Mouse (Mus musculus) embryonic facial prominence, embryonic 13.5 days (tissue): Measurements from ENCODE around the gene D1Pas1. TPM values are rescaled to one million over a fixed set of nuclear protein-coding genes. Genes with fewer than 3 reads are reported as not detected.

Source experiments
- ATAC-seq: fragments of 200-750 bp; cut with Nextera tagmentation; 2 replicates; pipeline ENCODE4 v1.8.0; 2017; ENCODE audit warnings: low read depth; ENCODE audit not compliant: insufficient number of reproducible peaks, insufficient read depth, low FRiP score, low TSS enrichment
- H3K27ac ChIP-seq: fragments of 300-500 bp; sonication (generic); 2 replicates; pipeline ENCODE4 v1.5.1; 2015; ENCODE audit warnings: moderate library complexity, mild to moderate bottlenecking, inconsistent platforms
- H3K27me3 ChIP-seq: fragments of 300-500 bp; sonication (generic); 2 replicates; pipeline ENCODE4 v1.6.1; 2015; ENCODE audit warnings: mild to moderate bottlenecking, inconsistent platforms
- H3K36me3 ChIP-seq: fragments of 300-500 bp; sonication (generic); 2 replicates; pipeline ENCODE4 v1.6.1; 2015; ENCODE audit warnings: mild to moderate bottlenecking, inconsistent platforms
- H3K4me1 ChIP-seq: fragments of 300-500 bp; sonication (generic); 2 replicates; pipeline ENCODE4 v1.6.1; 2015; ENCODE audit warnings: inconsistent platforms
- H3K4me2 ChIP-seq: fragments of 300-500 bp; sonication (generic); 2 replicates; pipeline ENCODE4 v1.6.1; 2015; ENCODE audit warnings: moderate library complexity, mild to moderate bottlenecking, inconsistent platforms
- H3K4me3 ChIP-seq: fragments of 300-500 bp; sonication (generic); 2 replicates; pipeline ENCODE4 v1.5.1; 2015; ENCODE audit warnings: mild to moderate bottlenecking, inconsistent platforms
- H3K9ac ChIP-seq: fragments of 300-500 bp; sonication (generic); 2 replicates; pipeline ENCODE4 v1.6.1; 2015; ENCODE audit warnings: mild to moderate bottlenecking, inconsistent platforms
- H3K9me3 ChIP-seq: fragments of 300-500 bp; sonication (generic); 2 replicates; pipeline ENCODE4 v1.6.1; 2016; ENCODE audit warnings: inconsistent platforms
- WGBS: fragments of 180-500 bp; shearing (Covaris S2); methylation state at CpG from one replicate; pipeline ENCODE4 v1.1.7; 2015; ENCODE audit warnings: mixed read lengths; 5-methylcytosine and 5-hydroxymethylcytosine counted together
- polyA plus RNA-seq: library from polyadenylated mRNA; unstranded; fragments of >200 nt; fragmentation: Nextera tagmentation; extraction: Ambion mirVana; gene quantifications from 2 replicates; pipeline ENCODE4 v1.2.1, GENCODE M21; 2015

D1Pas1 gene
- 0.12 TPM in 1 of 2 replicates, not detected in the other for polyA plus RNA-seq

- H3K36me3 ChIP-seq = no peaks in the 10 kb centered on the region
- no peak within 1 kb of the TSS for H3K9ac ChIP-seq
- WGBS = 84% methylated on average over 53 of the region's 53 CpGs
- no peak within 1 kb of the TSS for H3K27ac ChIP-seq
- peaks cover 14% of the 10 kb centered on the region for H3K9me3 ChIP-seq
- H3K27me3 ChIP-seq = no peaks in the 10 kb centered on the region
- H3K4me3 ChIP-seq = no peak within 1 kb of the TSS
- no peak for ATAC-seq
- no peak within 1 kb of the TSS for H3K4me2 ChIP-seq
- H3K4me1 ChIP-seq = no peaks in the 10 kb centered on the region
Measured at GRCm38 (mm10) chr1:186967201-186967812, at the start of gene D1Pas1. Gene D1Pas1 (plus strand): TSS chr1:186967416.

GRCm38 (mm10) chr1:186922489-186923370 lies 44.5 kb upstream of the D1Pas1 start:
- ATAC-seq = no peak
- no peak overlapping the region for H3K9ac ChIP-seq
- peaks cover 3% of the 10 kb centered on the region; the same call in 1 of the 2 replicates for H3K27me3 ChIP-seq
- H3K27ac ChIP-seq = no peak overlapping the region
- H3K9me3 ChIP-seq = no peaks in the 10 kb centered on the region
- H3K4me3 ChIP-seq = no peak overlapping the region
- peaks cover 11% of the 10 kb centered on the region; the same call in 1 of the 2 replicates for H3K4me1 ChIP-seq
- H3K4me2 ChIP-seq = no peak overlapping the region
- H3K36me3 ChIP-seq = no peaks in the 10 kb centered on the region
- WGBS = 28% methylated on average over 17 of the region's 17 CpGs

GRCm38 (mm10) chr1:186924027-186924426 lies 43.2 kb upstream of the D1Pas1 start:
- Histone ChIP-seq H3K4me2 (no peak overlapping the region), H3K9me3 (no peaks in the 10 kb centered on the region), H3K4me3 (no peak overlapping the region), H3K4me1 (peaks cover 11% of the 10 kb centered on the region; the same call in 1 of the 2 replicates), H3K9ac (no peak overlapping the region), H3K27me3 (peaks cover 3% of the 10 kb centered on the region; the same call in 1 of the 2 replicates), H3K27ac (no peak overlapping the region), H3K36me3 (no peaks in the 10 kb centered on the region)
- 59% methylated on average over 12 of the region's 12 CpGs for WGBS
- no peak for ATAC-seq

GRCm38 (mm10) chr1:186925411-186925810 lies 41.8 kb upstream of the D1Pas1 start:
- Histone ChIP-seq H3K27ac (no peak overlapping the region), H3K36me3 (no peaks in the 10 kb centered on the region), H3K4me3 (no peak overlapping the region), H3K9ac (no peak overlapping the region), H3K9me3 (no peaks in the 10 kb centered on the region), H3K4me2 (peak overlapping the region; percentile 26; the same call in 1 of the 2 replicates), H3K27me3 (peaks cover 3% of the 10 kb centered on the region; the same call in 1 of the 2 replicates), H3K4me1 (peaks cover 11% of the 10 kb centered on the region; the same call in 1 of the 2 replicates)
- no peak for ATAC-seq
- WGBS = 22% methylated on average over 9 of the region's 9 CpGs

GRCm38 (mm10) chr1:186926316-186926949 lies 40.8 kb upstream of the D1Pas1 start:
- Histone ChIP-seq H3K9ac (no peak overlapping the region), H3K36me3 (no peaks in the 10 kb centered on the region), H3K27me3 (peaks cover 3% of the 10 kb centered on the region; the same call in 1 of the 2 replicates), H3K4me1 (peaks cover 11% of the 10 kb centered on the region; the same call in 1 of the 2 replicates), H3K9me3 (no peaks in the 10 kb centered on the region), H3K4me2 (no peak overlapping the region), H3K27ac (no peak overlapping the region), H3K4me3 (no peak overlapping the region)
- WGBS = 47% methylated on average over 8 of the region's 8 CpGs
- no peak for ATAC-seq

- Histone ChIP-seq H3K4me1 (peaks cover 11% of the 10 kb centered on the region; the same call in 1 of the 2 replicates), H3K4me2 (no peak overlapping the region), H3K27ac (no peak overlapping the region), H3K27me3 (peaks cover 3% of the 10 kb centered on the region; the same call in 1 of the 2 replicates), H3K4me3 (no peak overlapping the region), H3K9me3 (no peaks in the 10 kb centered on the region), H3K36me3 (no peaks in the 10 kb centered on the region), H3K9ac (no peak overlapping the region)
- 71% methylated on average over 6 of the region's 6 CpGs for WGBS
- no peak for ATAC-seq
Measured at GRCm38 (mm10) chr1:186926950-186927316, 40.3 kb upstream of the D1Pas1 start.

- ATAC-seq = no peak
Measured at GRCm38 (mm10) chr1:186927494-186927893, 39.7 kb upstream of the D1Pas1 start.

GRCm38 (mm10) chr1:186930160-186930887 lies 36.9 kb upstream of the D1Pas1 start:
- H3K4me1 ChIP-seq = peaks cover 10% of the 10 kb centered on the region; the same call in 1 of the 2 replicates
- H3K9me3 ChIP-seq = no peaks in the 10 kb centered on the region
- no peaks in the 10 kb centered on the region for H3K36me3 ChIP-seq
- H3K4me2 ChIP-seq = no peak overlapping the region
- H3K9ac ChIP-seq = no peak overlapping the region
- no peak overlapping the region for H3K4me3 ChIP-seq
- H3K27ac ChIP-seq = no peak overlapping the region
- WGBS = 75% methylated on average over 13 of the region's 13 CpGs
- H3K27me3 ChIP-seq = no peaks in the 10 kb centered on the region
- no peak for ATAC-seq

More at GRCm38 (mm10) chr1:186927494-186927893, 39.7 kb upstream of the D1Pas1 start:
- no peak overlapping the region for H3K9ac ChIP-seq
- no peaks in the 10 kb centered on the region for H3K36me3 ChIP-seq
- no peak overlapping the region for H3K27ac ChIP-seq
- H3K4me3 ChIP-seq = no peak overlapping the region
- no peaks in the 10 kb centered on the region for H3K9me3 ChIP-seq
- 57% methylated on average over 4 of the region's 4 CpGs for WGBS
- peaks cover 3% of the 10 kb centered on the region; the same call in 1 of the 2 replicates for H3K27me3 ChIP-seq
- peaks cover 11% of the 10 kb centered on the region; the same call in 1 of the 2 replicates for H3K4me1 ChIP-seq
- no peak overlapping the region for H3K4me2 ChIP-seq

GRCm38 (mm10) chr1:186930888-186931233 lies 36.4 kb upstream of the D1Pas1 start:
- Histone ChIP-seq H3K4me1 (0 out of 2 replicates have a peak, but pooled peaks cover 6% of the 10 kb centered on the region), H3K36me3 (no peaks in the 10 kb centered on the region), H3K27ac (no peak overlapping the region), H3K4me2 (no peak overlapping the region), H3K27me3 (no peaks in the 10 kb centered on the region), H3K4me3 (no peak overlapping the region), H3K9ac (no peak overlapping the region), H3K9me3 (no peaks in the 10 kb centered on the region)
- no peak for ATAC-seq
- WGBS = 85% methylated on average over 6 of the region's 6 CpGs

GRCm38 (mm10) chr1:186934205-186934604 lies 33.0 kb upstream of the D1Pas1 start:
- Histone ChIP-seq H3K4me1 (no peaks in the 10 kb centered on the region), H3K4me2 (no peak overlapping the region), H3K27ac (no peak overlapping the region), H3K9me3 (no peaks in the 10 kb centered on the region), H3K27me3 (no peaks in the 10 kb centered on the region), H3K36me3 (no peaks in the 10 kb centered on the region), H3K4me3 (no peak overlapping the region), H3K9ac (no peak overlapping the region)
- no peak for ATAC-seq
- 94% methylated on average over 1 of the region's 1 CpGs for WGBS

- H3K9me3 ChIP-seq = no peaks in the 10 kb centered on the region; the same call in 1 of the 2 replicates
- no peak overlapping the region for H3K4me3 ChIP-seq
- H3K4me2 ChIP-seq = no peak overlapping the region
- H3K4me1 ChIP-seq = no peaks in the 10 kb centered on the region
- WGBS = 72% methylated on average over 4 of the region's 4 CpGs
- no peak overlapping the region for H3K9ac ChIP-seq
- ATAC-seq = no peak
- H3K27me3 ChIP-seq = no peaks in the 10 kb centered on the region
- no peak overlapping the region for H3K27ac ChIP-seq
- H3K36me3 ChIP-seq = no peaks in the 10 kb centered on the region
Measured at GRCm38 (mm10) chr1:186952381-186952780, 14.8 kb upstream of the D1Pas1 start.
